Mouse (Mus musculus) ovary, adult 18-20 months (tissue): ENCODE measurements at regions not wholly inside any gene's neighbourhood (a gene's known extent, or its start where the extent isn't known, plus 50 kb on each side); places are given as distances from the start of the nearest gene placed in this dataset.
"Not testable (repeated sequence)": the region's sequence is repeated elsewhere in the genome, so short reads cannot be mapped to it uniquely, and the experiment has no call there.

ENCODE experiments used
- DNase-seq: peaks from one replicate; pipeline ENCODE4 v3.0.0; 2022; ENCODE audit warnings: low spot score, mixed read lengths

- DNase-seq, result not testable (repeated sequence)
These were observed 60.1 kb downstream of the Dynlt1b start for GRCm38 (mm10) chr17:6489926-6490564.

- not testable (repeated sequence) for DNase-seq
These were observed 60.6 kb downstream of the Dynlt1b start for GRCm38 (mm10) chr17:6490565-6490935.

GRCm38 (mm10) chr17:6492501-6492900 is 62.6 kb downstream of the Dynlt1b start:
- DNase-seq, result not testable (repeated sequence)

- DNase-seq, result peak; percentile 61
These were observed 63.0 kb downstream of the Dynlt1b start for GRCm38 (mm10) chr17:6492950-6493349.

GRCm38 (mm10) chr17:6496491-6496890 is 66.6 kb downstream of the Dynlt1b start:
- DNase-seq, result not testable (repeated sequence)

GRCm38 (mm10) chr17:6502676-6503075 is 72.8 kb downstream of the Dynlt1b start:
- not testable (repeated sequence) for DNase-seq

GRCm38 (mm10) chr17:6505896-6506295 is 76.0 kb downstream of the Dynlt1b start:
- not testable (repeated sequence) for DNase-seq

- DNase-seq, result not testable (repeated sequence)
These were observed 85.2 kb downstream of the Dynlt1b start for GRCm38 (mm10) chr17:6515128-6515527.

GRCm38 (mm10) chr17:6519107-6519506 is 82.4 kb upstream of the Dynlt1c start:
- DNase-seq, result not testable (repeated sequence)

GRCm38 (mm10) chr17:6520001-6520400 is 81.5 kb upstream of the Dynlt1c start:
- not testable (repeated sequence) for DNase-seq

GRCm38 (mm10) chr17:6520751-6521150 is 80.7 kb upstream of the Dynlt1c start:
- not testable (repeated sequence) for DNase-seq

- not testable (repeated sequence) for DNase-seq
These were observed 79.3 kb upstream of the Dynlt1c start for GRCm38 (mm10) chr17:6522185-6522584.

GRCm38 (mm10) chr17:6538723-6539122 is 62.7 kb upstream of the Dynlt1c start:
- DNase-seq, result not testable (repeated sequence)

GRCm38 (mm10) chr17:6547064-6547760 is 54.3 kb upstream of the Dynlt1c start:
- not testable (repeated sequence) for DNase-seq

GRCm38 (mm10) chr17:6547937-6548336 is 53.5 kb upstream of the Dynlt1c start:
- DNase-seq, result not testable (repeated sequence)
